ENCODE assay signal across 20 mouse cellular contexts in genomic region chr10:77658286-77658994, GRCm38 (mm10). TPM values are rescaled to one million over a fixed set of nuclear protein-coding genes. Genes with fewer than 3 reads are reported as not detected.
DNase-seq lines count a peak whose midpoint lies in the region; ATAC-seq and TF ChIP-seq lines count a peak whose summit lies in the region.
"Had no signal": no experiment of that assay in that cellular context is flagged by ENCODE, and none has a peak within 500 bp of the region (broad histone marks: within the 10 kb centered on the region; RNA-seq: fewer than 3 reads in every experiment).

No protein-coding gene starts in this region.

- DNase-seq in heart, adult 2 months, result peak; percentile 42 to 46
- DNase-seq in heart, postnatal 10 days, result peak; percentile 47 to 62
- DNase-seq in lung, postnatal 14 days, result peak; percentile 63
- DNase-seq in neural tube, embryonic 10.5 days (ENCODE audit: extremely low spot score, low spot score), result no peak
- no peak for DNase-seq in spleen, postnatal 10 days (ENCODE audit: low spot score in 2 of 2)
- DNase-seq: cerebellum, adult 9-10 months; gastrocnemius, postnatal 25 days; left cerebral cortex, postnatal 4 days; thymus, postnatal 14 days had no signal

- H3K27me3 ChIP-seq in heart, adult 2 months (ENCODE audit: control insufficient read depth, insufficient read depth, low read length), result no peaks in the 10 kb centered on the region
- peaks cover 5% of the 10 kb centered on the region for H3K27me3 ChIP-seq in heart, embryonic 12.5 days (replicated peaks)
- 0 out of 2 replicates have a peak, but pooled peaks cover under 1% of the 10 kb centered on the region for H3K27me3 ChIP-seq in kidney, embryonic 16.5 days (ENCODE audit: insufficient read depth, low read length)
- H3K27me3 ChIP-seq: embryonic facial prominence, embryonic 15.5 days; hindbrain, embryonic 15.5 days had no signal

- 54% methylated on average over 15 of the region's 15 CpGs for WGBS in heart, adult 2 months
- 66% methylated on average over 15 of the region's 15 CpGs for WGBS in heart, embryonic 12.5 days
- 32% methylated on average over 15 of the region's 15 CpGs for WGBS in kidney, embryonic 16.5 days

- no peak overlapping the region for H3K9ac ChIP-seq in heart, adult 2 months (ENCODE audit: low read depth, low read length)
- H3K9ac ChIP-seq in heart, embryonic 12.5 days, result no peak overlapping the region
- no peak overlapping the region for H3K9ac ChIP-seq in kidney, embryonic 16.5 days (replicated peaks; ENCODE audit: low read length)
- H3K9ac ChIP-seq: embryonic facial prominence, embryonic 15.5 days; hindbrain, embryonic 15.5 days; liver, embryonic 15.5 days had no signal

- TF ChIP-seq CTCF in heart, adult 2 months (IDR thresholded peaks at IDR 0.05), result no peak

- H3K4me2 ChIP-seq in heart, embryonic 12.5 days, result no peak overlapping the region
- H3K4me2 ChIP-seq in kidney, embryonic 16.5 days (replicated peaks; ENCODE audit: low read depth, low read length), result no peak overlapping the region
- H3K4me2 ChIP-seq: embryonic facial prominence, embryonic 15.5 days; hindbrain, embryonic 15.5 days; liver, embryonic 15.5 days had no signal

- intact Hi-C loops in heart, adult 2 months (cut with DNase I), result no loop called here
- intact Hi-C loops in heart, postnatal 10 days (cut with DNase I), result no loop called here

- ATAC-seq in heart, embryonic 12.5 days (ENCODE audit: insufficient number of reproducible peaks, low FRiP score), result no peak
- peak; percentile 80 for ATAC-seq in kidney, embryonic 16.5 days (ENCODE audit: low FRiP score, low TSS enrichment)
- no peak for ATAC-seq in monocyte, adult 5-6 weeks (replicated peaks; ENCODE audit: insufficient number of reproducible peaks, low FRiP score, low TSS enrichment, poor library complexity, severe bottlenecking)
- ATAC-seq: activated CD4-positive, CD25-positive, alpha-beta regulatory T cell, adult 4 months; forebrain, embryonic 16.5 days had no signal

- H3K27ac ChIP-seq in heart, adult 2 months, result no peak overlapping the region
- no peak overlapping the region for H3K27ac ChIP-seq in heart, embryonic 12.5 days (ENCODE audit: poor library complexity, severe bottlenecking)
- H3K27ac ChIP-seq in kidney, embryonic 16.5 days (ENCODE audit: low read length), result no peak overlapping the region
- H3K27ac ChIP-seq: embryonic facial prominence, embryonic 15.5 days; hindbrain, embryonic 15.5 days; liver, embryonic 15.5 days had no signal

- H3K4me3 ChIP-seq in heart, adult 2 months, result no peak overlapping the region
- H3K4me3 ChIP-seq in heart, embryonic 12.5 days, result no peak overlapping the region
- no peak overlapping the region for H3K4me3 ChIP-seq in kidney, embryonic 16.5 days (ENCODE audit: low read length)
- H3K4me3 ChIP-seq: embryonic facial prominence, embryonic 15.5 days; hindbrain, embryonic 15.5 days; liver, embryonic 15.5 days had no signal

- peaks cover 10% of the 10 kb centered on the region; the same call in 1 of the 2 replicates for H3K9me3 ChIP-seq in heart, embryonic 12.5 days (replicated peaks)
- H3K9me3 ChIP-seq in kidney, embryonic 16.5 days (ENCODE audit: low read length), result no peaks in the 10 kb centered on the region
- H3K9me3 ChIP-seq: embryonic facial prominence, embryonic 15.5 days; G1E; hindbrain, embryonic 15.5 days; liver, embryonic 15.5 days had no signal

- TF ChIP-seq POLR2A in heart, adult 2 months (IDR thresholded peaks at IDR 0.05; ENCODE audit: insufficient read depth, low read depth, low read length), result no peak

- TF ChIP-seq EP300 in heart, adult 2 months (IDR thresholded peaks at IDR 0.05; ENCODE audit: insufficient read depth, low read depth, low read length), result no peak

- H3K4me1 ChIP-seq in heart, adult 2 months (ENCODE audit: control insufficient read depth, insufficient read depth, low read length), result no peaks in the 10 kb centered on the region
- no peaks in the 10 kb centered on the region for H3K4me1 ChIP-seq in heart, embryonic 12.5 days (replicated peaks)
- 0 out of 2 replicates have a peak, but pooled peaks cover 3% of the 10 kb centered on the region for H3K4me1 ChIP-seq in kidney, embryonic 16.5 days (ENCODE audit: insufficient read depth, low read length)

- no peaks in the 10 kb centered on the region for H3K79me2 ChIP-seq in heart, adult 2 months (replicated peaks; ENCODE audit: control insufficient read depth, insufficient read depth, low read length)

- no peaks in the 10 kb centered on the region for H3K36me3 ChIP-seq in heart, adult 2 months (ENCODE audit: control insufficient read depth, insufficient read depth, low read length)
- H3K36me3 ChIP-seq in heart, embryonic 12.5 days, result no peaks in the 10 kb centered on the region
- H3K36me3 ChIP-seq in kidney, embryonic 16.5 days (ENCODE audit: insufficient read depth, low read length), result no peaks in the 10 kb centered on the region
- H3K36me3 ChIP-seq: embryonic facial prominence, embryonic 15.5 days; G1E; hindbrain, embryonic 15.5 days; liver, embryonic 15.5 days had no signal

RNA-seq across cellular contexts. Expression of gene Tspear, which starts 27.9 kb away (rescaled TPM):
- total RNA-seq in heart, adult 2 months (2021), result not detected
- not detected in 2 replicates for polyA plus RNA-seq in heart, adult 2 months (2012; rRNA removed)
- not detected in 2 replicates for polyA plus RNA-seq in heart, embryonic 12.5 days (2016; fragmentation: Nextera tagmentation; extraction: Ambion mirVana)
- total RNA-seq in heart, postnatal 10 days (2021), result not detected
- polyA plus RNA-seq in kidney, embryonic 16.5 days (2015; fragmentation: Nextera tagmentation; extraction: Ambion mirVana), result 0.26 and 0.71 TPM in 2 replicates
- not detected in 3 replicates for total RNA-seq in monocyte, adult 5-6 weeks (2017)
- total RNA-seq: G1E; gastrocnemius, postnatal 25 days; left cerebral cortex, postnatal 4 days had no signal
- polyA plus RNA-seq: G1E; liver, embryonic 15.5 days had no signal

RNA-seq across cellular contexts. Expression of gene Gm19402, which starts 32.1 kb away (rescaled TPM):
- total RNA-seq in heart, adult 2 months (2021), result not detected
- polyA plus RNA-seq in heart, adult 2 months (2012; rRNA removed), result not detected in 2 replicates
- not detected in 2 replicates for polyA plus RNA-seq in heart, embryonic 12.5 days (2016; fragmentation: Nextera tagmentation; extraction: Ambion mirVana)
- total RNA-seq in heart, postnatal 10 days (2021), result not detected
- not detected in 2 replicates for polyA plus RNA-seq in kidney, embryonic 16.5 days (2015; fragmentation: Nextera tagmentation; extraction: Ambion mirVana)
- not detected in 3 replicates for total RNA-seq in monocyte, adult 5-6 weeks (2017)
- total RNA-seq: G1E; gastrocnemius, postnatal 25 days; left cerebral cortex, postnatal 4 days; midbrain, postnatal 0 days had no signal
- polyA plus RNA-seq: activated CD4-positive, CD25-positive, alpha-beta regulatory T cell, adult 4 months; forebrain, embryonic 16.5 days; G1E; hindbrain, embryonic 15.5 days; liver, embryonic 15.5 days; midbrain, postnatal 0 days; small intestine, adult 2 months had no signal

RNA-seq across cellular contexts. Expression of gene Ube2g2, which starts 36.4 kb away (rescaled TPM):
- 10 to 100 TPM; 74.6 to 80.9 TPM for total RNA-seq in heart, adult 2 months (2021)
- 53.5 and 69.7 TPM in 2 replicates for polyA plus RNA-seq in heart, adult 2 months (2012; rRNA removed)
- 69.5 and 72.8 TPM in 2 replicates for polyA plus RNA-seq in heart, embryonic 12.5 days (2016; fragmentation: Nextera tagmentation; extraction: Ambion mirVana)
- total RNA-seq in heart, postnatal 10 days (2021), result 10 to 100 TPM; 57.7 to 68.8 TPM
- polyA plus RNA-seq in kidney, embryonic 16.5 days (2015; fragmentation: Nextera tagmentation; extraction: Ambion mirVana), result 78.8 and 90.2 TPM in 2 replicates
- total RNA-seq in monocyte, adult 5-6 weeks (2017), result 60.6 to 127 TPM (median 70.3 TPM) in 3 replicates

RNA-seq across cellular contexts. Expression of gene Gm9508, which starts 38.6 kb away (rescaled TPM):
- not detected for total RNA-seq in heart, adult 2 months (2021)
- polyA plus RNA-seq in heart, adult 2 months (2012; rRNA removed), result not detected in 2 replicates
- not detected in 2 replicates for polyA plus RNA-seq in heart, embryonic 12.5 days (2016; fragmentation: Nextera tagmentation; extraction: Ambion mirVana)
- not detected for total RNA-seq in heart, postnatal 10 days (2021)
- not detected in 2 replicates for polyA plus RNA-seq in kidney, embryonic 16.5 days (2015; fragmentation: Nextera tagmentation; extraction: Ambion mirVana)
- total RNA-seq in monocyte, adult 5-6 weeks (2017), result not detected in 3 replicates
- total RNA-seq: G1E; gastrocnemius, postnatal 25 days; left cerebral cortex, postnatal 4 days; midbrain, postnatal 0 days had no signal
- polyA plus RNA-seq: activated CD4-positive, CD25-positive, alpha-beta regulatory T cell, adult 4 months; forebrain, embryonic 16.5 days; G1E; hindbrain, embryonic 15.5 days; liver, embryonic 15.5 days; midbrain, postnatal 0 days; small intestine, adult 2 months had no signal

RNA-seq across cellular contexts. Expression of gene Gm10272, which starts 48.0 kb away (rescaled TPM):
- not detected for total RNA-seq in heart, adult 2 months (2021)
- not detected in 2 replicates for polyA plus RNA-seq in heart, adult 2 months (2012; rRNA removed)
- polyA plus RNA-seq in heart, embryonic 12.5 days (2016; fragmentation: Nextera tagmentation; extraction: Ambion mirVana), result not detected in 2 replicates
- total RNA-seq in heart, postnatal 10 days (2021), result not detected
- polyA plus RNA-seq in kidney, embryonic 16.5 days (2015; fragmentation: Nextera tagmentation; extraction: Ambion mirVana), result not detected in 2 replicates
- total RNA-seq in monocyte, adult 5-6 weeks (2017), result not detected in 3 replicates
- total RNA-seq: G1E; gastrocnemius, postnatal 25 days; left cerebral cortex, postnatal 4 days; midbrain, postnatal 0 days had no signal
- polyA plus RNA-seq: activated CD4-positive, CD25-positive, alpha-beta regulatory T cell, adult 4 months; forebrain, embryonic 16.5 days; G1E; hindbrain, embryonic 15.5 days; liver, embryonic 15.5 days; midbrain, postnatal 0 days; small intestine, adult 2 months had no signal

Comparison
In these comparisons a context has a peak if more than half of its experiments do, and no peak if none do; other contexts are left out.
1. DNase-seq: peak in heart, adult 2 months (2 of 2), heart, postnatal 10 days (2 of 2) and lung, postnatal 14 days (single experiment); none in neural tube, embryonic 10.5 days (single experiment) and spleen, postnatal 10 days (0 of 2).